9 mouse cellular contexts compared by ENCODE assay signal in the genomic region with DNA sequence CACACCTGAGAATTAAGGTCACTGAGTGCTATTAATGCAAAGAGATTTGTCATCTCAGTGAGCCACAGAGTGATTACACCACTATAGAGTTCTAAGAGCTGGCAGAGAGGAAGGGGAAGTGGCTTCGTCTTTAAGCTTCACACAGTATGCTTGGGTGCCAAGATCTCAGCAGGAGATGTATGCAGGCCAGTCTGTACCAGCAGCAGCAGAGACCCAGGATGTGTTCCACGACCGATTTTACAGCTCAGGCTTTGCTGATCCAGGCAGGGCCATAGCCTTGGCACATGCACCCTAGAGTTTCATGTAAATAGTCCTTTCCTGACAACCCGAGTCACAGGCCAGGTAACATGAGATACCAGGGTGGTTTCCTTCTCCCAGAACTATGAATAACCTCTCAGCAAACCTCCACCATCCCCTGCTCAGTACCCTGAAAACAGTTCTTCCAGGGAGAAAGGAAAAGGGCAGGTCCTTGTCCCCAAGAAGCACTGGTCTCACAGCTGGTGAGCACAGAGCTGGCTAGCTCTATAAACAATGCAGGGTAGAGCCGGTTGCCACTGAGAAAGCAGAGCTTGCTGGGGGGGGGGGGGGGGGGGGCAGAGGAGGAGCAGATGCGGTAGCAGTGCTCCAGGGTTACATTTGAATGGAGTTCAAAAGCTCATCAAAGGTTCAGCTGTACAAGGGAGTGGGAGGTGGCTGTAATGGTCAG.
DNase-seq lines count a peak whose midpoint lies in the region; ATAC-seq and TF ChIP-seq lines count a peak whose summit lies in the region.
"Had no signal": no experiment of that assay in that cellular context is flagged by ENCODE, and none has a peak within 500 bp of the region (broad histone marks: within the 10 kb centered on the region; RNA-seq: fewer than 3 reads in every experiment).

No protein-coding gene starts in this region.

- no peaks in the 10 kb centered on the region for H3K36me3 ChIP-seq in splenic B cell, adult 2 months (ENCODE audit: control insufficient read depth, insufficient read depth, low read length, poor library complexity, severe bottlenecking)

- peak; percentile 76 for DNase-seq in left cerebral cortex, postnatal 4 days
- no peak for DNase-seq in left cerebral cortex, adult 2 months (ENCODE audit: extremely low spot score in 1 of 2, low spot score in 2 of 2)
- DNase-seq in T-cell, adult 2 months (ENCODE audit: low spot score): peak; percentile 71
- DNase-seq in splenic B cell, adult 2 months (ENCODE audit: low read depth, low spot score): peak; percentile 40
- DNase-seq in urinary bladder, adult 2 months (ENCODE audit: low spot score): no peak
- no peak for DNase-seq in kidney, postnatal 4 days
- no peak for DNase-seq in testis, postnatal 14 days (ENCODE audit: low spot score)
- DNase-seq: adrenal gland, postnatal 25 days had no signal

- H3K27me3 ChIP-seq in splenic B cell, adult 2 months (ENCODE audit: control insufficient read depth, insufficient read depth, low read length, poor library complexity, severe bottlenecking): no peaks in the 10 kb centered on the region

- no peak overlapping the region for H3K4me3 ChIP-seq in left cerebral cortex, adult 2 months

- no peak for TF ChIP-seq CTCF in left cerebral cortex, adult 2 months (IDR thresholded peaks at IDR 0.05)

- H3K27ac ChIP-seq in left cerebral cortex, adult 2 months: no peak overlapping the region

- intact Hi-C loops in left cerebral cortex, postnatal 4 days (cut with DNase I): no loop called here
- intact Hi-C loops in left cerebral cortex, adult 2 months (cut with DNase I): no loop called here

- peak; percentile 96 to 99 for ATAC-seq in hematopoietic stem cell, adult 5-6 weeks (replicated peaks in 1 of 2; ENCODE audit: insufficient read depth in 1 of 2, low FRiP score in 2 of 2, low TSS enrichment in 1 of 2, low read depth in 1 of 2, poor library complexity in 2 of 2, severe bottlenecking in 2 of 2)

Comparison
In these comparisons a context has a peak if more than half of its experiments do, and no peak if none do; other contexts are left out.
1. DNase-seq: peak in left cerebral cortex, postnatal 4 days (single experiment), T-cell, adult 2 months (single experiment) and splenic B cell, adult 2 months (single experiment); none in left cerebral cortex, adult 2 months (0 of 2), urinary bladder, adult 2 months (single experiment), kidney, postnatal 4 days (0 of 2) and testis, postnatal 14 days (single experiment).